ENCODE assay signal across 16 mouse cellular contexts in genomic region chr1:103784692-103785091, GRCm38 (mm10).
DNase-seq lines count a peak whose midpoint lies in the region; ATAC-seq and TF ChIP-seq lines count a peak whose summit lies in the region.
"Had no signal": no experiment of that assay in that cellular context is flagged by ENCODE, and none has a peak within 500 bp of the region (broad histone marks: within the 10 kb centered on the region; RNA-seq: fewer than 3 reads in every experiment).

No protein-coding gene starts in this region.

- no peak overlapping the region for H3K4me3 ChIP-seq in forebrain, embryonic 13.5 days
- H3K4me3 ChIP-seq in forebrain, embryonic 15.5 days: no peak overlapping the region
- no peak overlapping the region for H3K4me3 ChIP-seq in left cerebral cortex, adult 2 months
- no peak overlapping the region for H3K4me3 ChIP-seq in hindbrain, embryonic 14.5 days (replicated peaks; ENCODE audit: low read length)
- H3K4me3 ChIP-seq: embryonic facial prominence, embryonic 12.5 days; limb, embryonic 15.5 days had no signal

- H3K4me2 ChIP-seq in forebrain, embryonic 13.5 days: no peak overlapping the region
- no peak overlapping the region for H3K4me2 ChIP-seq in forebrain, embryonic 15.5 days (replicated peaks)
- no peak overlapping the region for H3K4me2 ChIP-seq in hindbrain, embryonic 14.5 days (replicated peaks)
- H3K4me2 ChIP-seq: embryonic facial prominence, embryonic 12.5 days; limb, embryonic 15.5 days had no signal

- DNase-seq in left cerebral cortex, adult 2 months (ENCODE audit: extremely low spot score in 1 of 2, low spot score in 2 of 2): no peak
- no peak for DNase-seq in left cerebral cortex, adult 11 months (ENCODE audit: low spot score)
- peak; percentile 16 for DNase-seq in ES-CJ7 (ENCODE audit: low read depth, low spot score)
- peak; percentile 76 for DNase-seq in hindbrain, embryonic 14.5 days (ENCODE audit: low spot score)
- no peak for DNase-seq in frontal cortex, postnatal 25 days (ENCODE audit: low spot score in 2 of 2)
- no peak for DNase-seq in ovary, adult 18-20 months (ENCODE audit: low spot score)
- DNase-seq: adrenal gland, postnatal 10 days; cerebellum, adult 11 months; heart, adult 18-20 months; heart, postnatal 36 days; lung, postnatal 14 days; thymus, postnatal 14 days had no signal

- H3K27ac ChIP-seq in forebrain, embryonic 13.5 days: no peak overlapping the region
- no peak overlapping the region for H3K27ac ChIP-seq in forebrain, embryonic 15.5 days (replicated peaks)
- H3K27ac ChIP-seq in left cerebral cortex, adult 2 months: no peak overlapping the region
- H3K27ac ChIP-seq in hindbrain, embryonic 14.5 days: no peak overlapping the region
- H3K27ac ChIP-seq: embryonic facial prominence, embryonic 12.5 days; limb, embryonic 15.5 days had no signal

- no peaks in the 10 kb centered on the region for H3K9me3 ChIP-seq in forebrain, embryonic 13.5 days (replicated peaks)
- no peaks in the 10 kb centered on the region for H3K9me3 ChIP-seq in forebrain, embryonic 15.5 days
- H3K9me3 ChIP-seq in hindbrain, embryonic 14.5 days (ENCODE audit: control insufficient read depth, low read length): 0 out of 2 replicates have a peak, but pooled peaks cover 6% of the 10 kb centered on the region
- H3K9me3 ChIP-seq: embryonic facial prominence, embryonic 12.5 days; limb, embryonic 15.5 days had no signal

- intact Hi-C loops in left cerebral cortex, adult 2 months (cut with DNase I): loop anchor here (10.0 kb wide), 1 partner anchor 640 kb away; no protein-coding TSS in a partner anchor

- 0 out of 2 replicates have a peak, but pooled peaks have one; percentile 33 for ATAC-seq in forebrain, embryonic 13.5 days
- no peak for ATAC-seq in forebrain, embryonic 15.5 days (replicated peaks)
- peak; percentile 53; the same call in 1 of the 2 replicates for ATAC-seq in hindbrain, embryonic 14.5 days (ENCODE audit: low FRiP score)

- no peaks in the 10 kb centered on the region for H3K36me3 ChIP-seq in forebrain, embryonic 13.5 days (ENCODE audit: poor library complexity, severe bottlenecking)
- no peaks in the 10 kb centered on the region for H3K36me3 ChIP-seq in forebrain, embryonic 15.5 days
- no peaks in the 10 kb centered on the region for H3K36me3 ChIP-seq in hindbrain, embryonic 14.5 days (replicated peaks; ENCODE audit: control insufficient read depth, insufficient read depth)
- H3K36me3 ChIP-seq: embryonic facial prominence, embryonic 12.5 days; limb, embryonic 15.5 days had no signal

- H3K4me1 ChIP-seq in forebrain, embryonic 13.5 days: no peaks in the 10 kb centered on the region
- H3K4me1 ChIP-seq in forebrain, embryonic 15.5 days: no peaks in the 10 kb centered on the region
- H3K4me1 ChIP-seq in hindbrain, embryonic 14.5 days (replicated peaks; ENCODE audit: control insufficient read depth, insufficient read depth, low read length): no peaks in the 10 kb centered on the region
- H3K4me1 ChIP-seq: embryonic facial prominence, embryonic 12.5 days; limb, embryonic 15.5 days had no signal

- no peak overlapping the region for H3K9ac ChIP-seq in forebrain, embryonic 13.5 days
- H3K9ac ChIP-seq in forebrain, embryonic 15.5 days (replicated peaks): no peak overlapping the region
- H3K9ac ChIP-seq in hindbrain, embryonic 14.5 days: no peak overlapping the region
- H3K9ac ChIP-seq: embryonic facial prominence, embryonic 12.5 days; limb, embryonic 15.5 days had no signal

- TF ChIP-seq CTCF in left cerebral cortex, adult 2 months (IDR thresholded peaks at IDR 0.05): peak; percentile 72

- no peaks in the 10 kb centered on the region for H3K27me3 ChIP-seq in forebrain, embryonic 13.5 days
- no peaks in the 10 kb centered on the region for H3K27me3 ChIP-seq in forebrain, embryonic 15.5 days
- no peaks in the 10 kb centered on the region for H3K27me3 ChIP-seq in hindbrain, embryonic 14.5 days (ENCODE audit: control insufficient read depth, insufficient read depth, low read length)
- H3K27me3 ChIP-seq: embryonic facial prominence, embryonic 12.5 days; limb, embryonic 15.5 days had no signal

Comparison
In these comparisons a context has a peak if more than half of its experiments do, and no peak if none do; other contexts are left out.
1. DNase-seq: peak in ES-CJ7 (single experiment) and hindbrain, embryonic 14.5 days (single experiment); none in left cerebral cortex, adult 2 months (0 of 2), left cerebral cortex, adult 11 months (single experiment), frontal cortex, postnatal 25 days (0 of 2) and ovary, adult 18-20 months (single experiment).